Mouse (Mus musculus) kidney, adult 10 weeks (tissue): Measurements from ENCODE around the gene Olfr1469. TPM values are rescaled to one million over a fixed set of nuclear protein-coding genes. Genes with fewer than 3 reads are reported as not detected.

Source experiments
- polyA plus RNA-seq: library from polyadenylated mRNA; stranded (reverse); fragments of 350-450 nt; fragmentation: Illumina TruSeq; extraction: RNeasy Lipid Tissue Mini Kit (QIAGEN cat#74804); gene quantifications from one replicate; pipeline ENCODE4 v1.2.3, GENCODE M21; 2014; ENCODE audit warnings: low read depth, low replicate concordance

Gene Olfr1469
- polyA plus RNA-seq: not detected

DNA sequence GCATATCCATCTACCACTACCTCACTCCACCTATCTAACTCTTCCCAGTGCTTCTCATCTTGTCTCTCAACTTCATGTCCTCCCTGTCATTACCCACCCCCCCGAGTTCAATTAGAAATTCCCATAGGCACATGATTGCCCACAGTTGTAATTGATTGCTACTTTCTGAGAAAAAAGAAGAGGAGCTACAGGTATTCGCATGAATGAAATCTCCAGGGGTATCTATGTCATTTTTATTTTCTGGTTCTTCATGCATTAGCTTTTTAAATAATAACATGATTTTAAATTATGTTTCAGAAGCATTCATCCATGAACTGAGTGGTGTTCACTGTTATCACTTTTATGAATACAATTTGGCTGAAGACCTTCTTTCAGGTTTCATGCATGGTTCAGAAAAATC, at the start of gene Olfr1469:
Gene Olfr1469 (plus strand): TSS at position 301 of the 400 bp plus-strand sequence.

DNA sequence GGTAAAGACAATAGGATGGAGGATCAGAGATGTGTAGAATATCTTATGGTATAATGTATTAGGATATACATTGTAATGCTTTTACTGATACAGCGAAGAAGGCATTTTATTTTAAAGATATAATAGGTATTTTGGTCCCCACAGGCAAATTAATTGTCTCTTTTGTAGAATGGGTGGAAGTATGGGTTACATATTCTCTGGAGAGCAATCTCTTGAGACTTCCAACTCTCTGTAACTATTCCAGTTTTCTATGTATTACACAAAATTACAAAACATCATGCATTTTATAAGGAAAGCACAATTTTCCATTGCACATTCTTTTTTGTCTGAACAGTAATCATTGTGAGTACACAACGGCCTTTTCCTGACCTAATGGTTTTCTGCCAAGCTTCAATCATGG, 45.7 kb upstream of the Olfr1469 start, which contains the start of gene Olfr1467:
Gene Olfr1467 (plus strand): TSS at position 301 of the 400 bp plus-strand sequence.

DNA sequence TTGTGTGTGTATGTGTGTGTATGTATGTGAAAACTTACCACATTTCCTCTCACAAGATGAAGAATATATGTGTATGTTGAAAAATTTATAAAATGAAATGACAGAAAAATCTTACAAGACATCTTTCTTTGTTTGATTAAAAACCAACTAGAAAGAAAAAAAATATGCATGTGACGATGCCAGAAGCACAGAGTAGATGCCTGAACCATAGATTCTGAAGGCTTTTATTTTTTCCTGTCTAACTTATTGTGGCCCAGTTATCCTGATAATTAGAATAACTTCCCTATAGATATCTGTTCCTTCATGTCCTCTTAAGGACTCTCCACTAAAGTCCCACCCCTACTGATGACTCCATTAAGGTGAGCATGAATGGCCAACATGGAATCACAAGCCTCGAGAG, 35.5 kb downstream of the Olfr1469 start, which contains the start of gene Olfr1471:
Gene Olfr1471 (plus strand): TSS at position 301 of the 400 bp plus-strand sequence.

DNA sequence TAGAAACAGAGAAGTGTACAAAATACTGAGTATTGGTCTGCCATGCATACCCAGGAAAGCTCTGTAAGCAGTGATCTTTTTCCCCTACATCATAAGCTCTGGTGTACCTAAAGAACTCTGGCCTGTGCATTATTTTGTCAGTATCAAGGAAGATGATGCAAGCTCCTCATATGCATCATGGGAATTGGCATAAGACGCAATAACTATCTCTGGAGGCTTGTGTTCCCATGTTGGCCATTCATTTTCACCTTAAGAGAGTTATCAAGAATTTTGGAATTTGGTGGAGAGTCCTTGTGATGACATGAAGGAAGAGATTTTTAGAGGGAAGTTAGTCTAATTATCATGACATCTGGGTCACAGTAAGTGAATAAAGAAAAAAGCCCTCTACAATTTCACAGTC, 48.3 kb downstream of the Olfr1469 start, which contains the start of gene Olfr1472:
Gene Olfr1472 (minus strand): TSS at position 101 of the 400 bp plus-strand sequence.

Other genes starting within 250 kb of the Olfr1469 start
- gene Olfr1461, start 244.8 kb upstream of the Olfr1469 start, polyA plus RNA-seq: not detected
- gene Olfr1462, start 222.1 kb upstream of the Olfr1469 start, polyA plus RNA-seq: not detected
- not detected for gene Olfr1463, start 176.5 kb upstream of the Olfr1469 start, polyA plus RNA-seq
- not detected for gene Olfr1465, start 92.3 kb upstream of the Olfr1469 start, polyA plus RNA-seq
- gene Olfr1466, start 69.0 kb upstream of the Olfr1469 start, polyA plus RNA-seq: not detected
- gene Olfr1467, start 45.6 kb upstream of the Olfr1469 start, polyA plus RNA-seq: not detected
- gene Olfr1471, start 35.6 kb downstream of the Olfr1469 start, polyA plus RNA-seq: not detected
- gene Olfr1472, start 48.2 kb downstream of the Olfr1469 start, polyA plus RNA-seq: not detected
- gene Olfr1474, start 61.7 kb downstream of the Olfr1469 start, polyA plus RNA-seq: not detected
- not detected for gene Olfr1475, start 72.3 kb downstream of the Olfr1469 start, polyA plus RNA-seq
- gene Olfr1477, start 92.7 kb downstream of the Olfr1469 start, polyA plus RNA-seq: not detected
- gene Olfr1480, start 120.1 kb downstream of the Olfr1469 start, polyA plus RNA-seq: not detected
- not detected for gene Olfr1484, start 175.7 kb downstream of the Olfr1469 start, polyA plus RNA-seq
- gene Olfr1487, start 209.5 kb downstream of the Olfr1469 start, polyA plus RNA-seq: not detected
- gene Olfr1489, start 223.8 kb downstream of the Olfr1469 start, polyA plus RNA-seq: not detected
- not detected for gene Olfr1490, start 243.2 kb downstream of the Olfr1469 start, polyA plus RNA-seq